Mouse (Mus musculus): Measurements from ENCODE around the gene Cbl.
"Not testable (repeated sequence)": the region's sequence is repeated elsewhere in the genome, so short reads cannot be mapped to it uniquely, and the experiment has no call there.

Cbl gene

DNA sequence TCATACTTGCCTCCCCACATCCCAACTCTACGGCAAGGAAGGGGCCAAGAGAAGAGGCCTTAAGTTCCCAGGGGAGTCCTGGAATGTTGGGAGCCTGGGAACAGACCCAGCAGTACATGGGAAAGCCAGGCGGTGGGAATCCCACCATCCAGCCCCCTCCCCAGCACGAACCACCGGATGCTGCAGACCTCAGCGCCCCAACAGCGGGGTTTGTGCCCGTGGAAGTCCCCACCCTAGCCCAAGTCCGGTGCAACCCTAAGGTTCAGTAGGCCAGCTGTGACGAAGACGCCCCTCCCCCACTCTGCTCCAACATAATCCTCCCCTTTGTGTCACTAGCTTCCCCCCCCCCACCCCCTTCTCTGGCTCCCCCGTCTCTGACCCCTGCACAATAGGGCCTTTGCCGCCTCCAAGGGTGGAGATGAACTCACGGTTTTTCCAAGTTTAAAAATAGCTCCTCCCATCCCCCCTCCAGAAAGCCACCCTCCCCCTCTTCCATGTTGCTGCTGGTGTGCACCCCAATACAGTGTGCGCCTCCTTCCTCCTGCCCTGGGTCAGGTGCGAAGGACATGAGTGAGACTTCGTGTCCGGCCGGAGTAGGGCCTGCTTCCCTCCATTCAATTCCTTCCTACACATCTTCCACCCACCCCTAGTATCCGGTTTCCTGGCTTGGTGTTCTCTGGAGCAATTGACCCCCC, 103.1 kb downstream of the Cbl start:
- no peak for DNase-seq (ENCODE audit: low spot score in 2 of 2)

GRCm38 (mm10) chr9:44130034-44130433, 103.8 kb downstream of the Cbl start:
- DNase-seq (ENCODE audit: low spot score in 2 of 2) = peak; percentile 49 to 52

GRCm38 (mm10) chr9:44129633-44130032, 104.2 kb downstream of the Cbl start:
- no peak for DNase-seq (ENCODE audit: low spot score in 2 of 2)

DNA sequence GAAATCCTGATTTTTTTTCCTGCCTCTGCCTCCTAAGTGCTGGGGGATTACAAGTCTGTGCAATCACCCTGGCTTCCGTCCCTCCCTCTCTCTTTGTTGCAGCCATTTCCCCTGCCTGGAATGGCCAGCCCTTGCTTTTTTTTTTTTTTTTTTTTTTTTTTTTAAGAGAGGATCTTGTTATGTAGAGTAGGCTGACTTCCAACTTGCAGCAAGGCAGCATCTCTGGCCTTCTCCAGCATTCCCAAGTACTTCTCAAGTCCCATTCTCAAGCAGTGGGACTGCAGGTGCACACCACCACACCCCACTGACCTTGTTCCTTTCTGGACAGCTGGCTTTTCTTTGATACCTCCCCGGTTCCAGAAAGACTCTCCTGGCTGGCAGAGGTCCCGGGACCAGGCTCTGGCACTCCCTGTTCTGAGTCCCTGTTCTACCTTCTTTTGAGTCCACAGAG, 106.5 kb downstream of the Cbl start:
- no peak for DNase-seq (ENCODE audit: low spot score in 2 of 2)

- DNase-seq (ENCODE audit: low spot score in 2 of 2) = no peak
These were observed 107.1 kb downstream of the Cbl start for GRCm38 (mm10) chr9:44126746-44127145.

GRCm38 (mm10) chr9:44125546-44126428, 108.1 kb downstream of the Cbl start:
- DNase-seq (ENCODE audit: low spot score in 2 of 2) = peak; percentile 64 to 69

DNA sequence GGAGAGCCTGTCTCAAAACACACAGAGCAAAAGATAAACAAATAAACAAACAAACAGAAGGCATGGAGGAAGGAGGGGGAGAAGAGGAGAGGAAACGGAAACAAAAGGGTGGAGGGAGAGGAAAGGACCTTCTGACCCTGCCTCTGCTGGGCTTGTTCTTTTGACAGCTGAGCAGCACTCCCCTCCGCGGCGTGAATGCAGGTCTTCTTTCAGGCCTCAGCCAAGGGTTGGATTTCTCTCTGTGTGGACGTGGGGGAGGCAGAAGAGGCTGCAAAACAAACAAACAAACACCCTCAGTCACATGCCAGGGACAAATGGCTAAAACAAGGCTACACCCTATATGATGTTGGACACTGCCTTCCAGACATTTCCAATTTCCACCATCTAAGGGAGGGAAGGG, 108.8 kb downstream of the Cbl start:
- DNase-seq (ENCODE audit: low spot score in 2 of 2) = no peak

- DNase-seq (ENCODE audit: low spot score in 2 of 2) = no peak
These were observed 109.5 kb downstream of the Cbl start for GRCm38 (mm10) chr9:44124317-44124716.

DNA sequence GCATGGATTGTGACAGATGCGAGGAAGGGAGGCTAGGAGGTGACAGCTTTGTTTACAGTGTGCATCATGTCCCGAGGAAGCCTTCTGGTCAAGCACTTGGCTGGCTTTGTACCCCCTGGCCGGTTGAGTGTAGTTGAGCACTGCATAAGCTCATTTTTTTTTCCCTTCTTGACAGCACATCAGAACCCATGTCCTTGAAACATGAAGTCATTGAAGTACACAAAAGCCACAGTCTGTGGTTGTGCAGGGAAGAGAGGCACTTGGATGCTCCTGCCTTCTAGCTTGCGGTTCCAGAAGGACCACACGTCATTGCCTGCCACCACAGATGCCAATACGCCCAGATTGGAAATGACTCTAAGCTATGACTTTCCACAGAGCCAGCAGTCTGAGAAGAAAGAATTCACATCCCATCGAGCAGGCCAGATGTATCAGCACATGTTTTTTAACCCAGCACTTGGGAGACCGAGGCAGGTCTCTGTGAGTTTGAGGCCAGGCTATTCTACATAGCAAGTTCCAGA, 113.8 kb downstream of the Cbl start:
- DNase-seq (ENCODE audit: low spot score in 2 of 2) = no peak

- no peak for DNase-seq (ENCODE audit: low spot score in 2 of 2)
These were observed 114.8 kb downstream of the Cbl start for GRCm38 (mm10) chr9:44119011-44119410.

DNA sequence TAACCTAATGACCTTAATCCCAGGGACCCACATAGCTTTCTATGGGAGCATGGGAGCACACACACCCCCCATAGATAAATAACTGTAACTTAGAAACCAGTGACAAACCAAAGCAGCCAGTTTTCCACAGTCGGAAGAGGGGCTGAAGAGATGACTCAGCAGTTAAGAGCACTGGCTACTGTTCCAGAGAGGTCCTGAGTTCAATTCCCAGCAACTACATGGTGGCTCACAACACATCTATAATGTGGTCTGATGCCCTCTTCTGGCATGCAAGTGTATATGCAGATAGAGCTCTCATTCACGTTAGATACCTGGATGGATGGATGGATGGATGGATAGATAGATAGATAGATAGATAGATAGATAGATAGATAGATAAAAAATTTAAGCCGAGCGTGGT, 117.7 kb downstream of the Cbl start:
- no peak for DNase-seq (ENCODE audit: low spot score in 2 of 2)

GRCm38 (mm10) chr9:44115599-44115998, 118.2 kb downstream of the Cbl start:
- DNase-seq (ENCODE audit: low spot score in 2 of 2) = no peak

GRCm38 (mm10) chr9:44114453-44114852, 119.4 kb downstream of the Cbl start:
- no peak for DNase-seq (ENCODE audit: low spot score in 2 of 2)

DNA sequence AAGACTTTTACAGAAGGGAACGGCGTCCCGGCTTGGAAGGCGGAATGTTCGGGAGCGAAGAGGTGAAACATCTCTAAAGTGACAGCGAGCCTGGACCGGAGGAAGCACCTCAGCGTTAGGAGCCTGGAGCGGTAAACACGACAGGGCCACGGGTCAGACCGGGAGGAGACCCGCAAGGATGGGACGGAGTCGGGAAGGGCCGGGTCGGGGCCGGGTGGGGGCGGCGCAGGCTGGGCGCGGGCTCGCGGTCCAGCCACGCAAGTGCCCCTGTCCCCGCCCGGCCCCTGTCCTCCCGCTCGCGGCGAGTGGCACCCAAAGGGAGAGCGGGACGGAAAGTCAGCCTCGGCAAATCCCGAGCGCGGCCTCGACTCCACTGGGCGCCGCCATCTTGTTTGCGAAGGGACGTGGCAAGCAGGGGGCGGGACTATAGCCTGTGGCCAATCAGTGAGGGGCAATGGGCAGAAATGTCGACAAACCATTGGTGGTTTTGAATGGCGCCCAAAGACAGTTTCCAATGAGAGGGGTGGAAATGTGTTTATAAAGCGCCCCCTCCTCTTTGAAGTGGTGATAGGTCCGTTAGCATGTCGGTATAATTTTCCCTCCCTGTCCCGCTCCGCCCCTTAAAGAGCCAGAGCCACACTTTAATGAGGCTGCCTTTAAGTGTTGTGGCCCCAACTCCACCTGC, 120.6 kb downstream of the Cbl start, which contains the start of the genes Gm49380 and Rnf26:
TSS of gene Gm49380 (minus strand) at position 396 of the 685 bp plus-strand sequence.
TSS of gene Rnf26 (minus strand) at position 413 of the 685 bp plus-strand sequence.
- peak; percentile 88 to 94 for DNase-seq (ENCODE audit: low spot score in 2 of 2)

- not testable (repeated sequence) for DNase-seq (ENCODE audit: low spot score in 2 of 2)
These were observed 121.9 kb downstream of the Cbl start for GRCm38 (mm10) chr9:44111909-44112308.

DNA sequence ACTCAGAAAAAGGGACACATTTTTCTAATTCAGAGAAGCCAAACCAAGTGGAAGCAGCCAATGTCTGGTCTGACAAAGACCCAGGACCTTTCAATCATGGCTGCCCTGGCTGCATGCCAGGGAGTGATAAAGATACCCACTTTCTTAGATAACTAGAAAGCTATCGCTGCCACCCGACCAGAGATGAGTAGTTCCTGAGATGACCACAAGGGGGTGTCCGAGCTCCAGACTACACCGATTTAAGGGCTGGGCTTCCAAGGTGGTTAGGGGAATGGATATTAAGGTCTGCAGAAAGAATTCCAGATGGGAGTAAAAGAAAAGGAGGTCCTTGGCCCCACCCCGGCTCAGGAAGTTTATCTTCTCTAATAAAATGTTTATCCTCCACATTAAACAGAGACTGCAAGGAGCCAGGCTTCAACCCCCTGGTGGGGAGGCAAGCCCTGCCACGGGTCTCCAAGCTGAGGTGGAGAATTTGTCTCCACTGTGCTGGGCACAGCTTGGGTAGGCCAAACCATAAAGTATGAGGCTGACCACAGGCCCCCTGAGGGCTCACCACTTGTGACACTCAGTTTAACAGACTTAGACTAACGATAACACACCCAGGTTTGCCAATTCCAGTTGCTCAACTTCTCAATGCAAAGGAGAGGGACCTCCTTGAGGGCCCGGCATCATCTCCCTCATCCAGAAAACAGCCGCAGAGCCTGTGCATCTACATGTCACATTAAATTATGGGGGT, 124.3 kb downstream of the Cbl start:
- no peak for DNase-seq (ENCODE audit: low spot score in 2 of 2)

- DNase-seq (ENCODE audit: low spot score in 2 of 2) = no peak
These were observed 125.4 kb downstream of the Cbl start for GRCm38 (mm10) chr9:44108269-44109055.

DNA sequence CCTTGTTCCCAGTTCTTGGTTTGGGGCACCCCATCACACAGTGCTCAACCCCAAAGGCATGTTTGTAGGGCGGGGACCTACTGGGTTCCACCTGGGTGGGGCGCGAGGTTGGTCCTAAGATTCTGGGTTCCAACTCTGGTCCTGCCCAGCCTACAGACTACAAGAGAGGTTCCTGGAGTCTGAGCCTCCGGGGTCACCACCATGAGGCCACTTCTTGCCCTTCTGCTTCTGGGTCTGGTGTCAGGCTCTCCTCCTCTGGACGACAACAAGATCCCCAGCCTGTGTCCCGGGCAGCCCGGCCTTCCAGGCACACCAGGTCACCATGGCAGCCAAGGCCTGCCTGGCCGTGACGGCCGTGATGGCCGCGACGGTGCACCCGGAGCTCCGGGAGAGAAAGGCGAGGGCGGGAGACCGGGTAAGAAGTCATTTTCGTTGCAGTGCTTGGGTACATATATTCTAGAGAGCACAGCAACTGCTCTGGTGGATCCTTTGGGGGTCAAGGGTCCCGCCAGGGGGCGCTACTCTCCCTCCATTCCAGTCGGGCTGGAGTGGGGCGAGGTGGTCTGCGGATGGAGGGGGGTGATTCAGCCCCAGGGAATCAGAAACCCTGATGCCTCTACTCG, 126.2 kb downstream of the Cbl start:
- peak in 1 of 2 experiments; percentile 16 for DNase-seq (ENCODE audit: low spot score in 2 of 2)

DNA sequence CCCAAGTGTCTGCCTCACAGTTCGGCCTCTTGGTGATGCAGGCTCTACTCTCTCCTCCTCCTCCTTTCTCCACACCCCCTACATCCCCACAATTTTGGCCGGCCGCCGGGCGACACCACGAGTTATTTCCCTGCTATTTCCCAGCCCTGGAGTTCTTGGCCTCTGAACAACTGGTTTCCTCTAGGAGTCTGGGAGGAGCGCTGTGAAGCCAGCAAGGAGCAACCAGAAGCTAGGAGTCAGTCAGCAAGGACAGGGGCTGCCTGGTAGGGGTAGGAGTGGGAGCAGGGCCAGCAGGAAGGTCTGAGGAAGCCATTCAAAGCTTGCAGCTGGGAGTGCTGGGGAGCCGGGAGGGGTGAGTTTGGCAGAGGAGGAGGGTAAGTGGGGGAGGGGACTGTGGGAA, 126.7 kb downstream of the Cbl start, which contains the start of gene C1qtnf5:
TSS of gene C1qtnf5 (plus strand) at position 136 of the 400 bp plus-strand sequence.
- peak; percentile 37 to 86 for DNase-seq (ENCODE audit: low spot score in 2 of 2)

DNA sequence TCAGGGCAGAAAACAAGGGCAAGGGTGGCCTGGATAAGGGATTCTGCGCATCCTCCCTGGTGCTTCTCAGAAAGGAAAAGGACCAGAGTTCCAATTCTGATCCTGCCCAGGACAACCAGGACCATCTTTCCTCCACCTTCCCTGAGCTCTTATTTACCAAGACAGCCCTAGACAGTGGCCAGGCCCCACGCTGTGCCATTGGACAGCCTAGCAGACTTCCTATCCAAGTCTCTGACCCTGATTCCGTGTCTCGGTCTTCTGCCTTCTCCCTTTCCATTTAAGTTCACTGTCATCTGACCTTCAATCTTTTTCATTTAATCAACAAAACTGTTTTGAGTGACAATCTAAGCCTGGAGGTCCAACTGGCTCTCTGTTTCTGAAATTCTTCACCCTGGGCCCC, 127.3 kb downstream of the Cbl start:
- no peak for DNase-seq (ENCODE audit: low spot score in 2 of 2)

Data from urinary bladder, adult 18-20 months (tissue).